Mouse (Mus musculus) v-Abl transformed pro-B cells (cell line): ENCODE data around the gene Plin5.

Experiments used
- in situ Hi-C, 2 experiments: fragments of 400-800 bp; cut with MboI; formaldehyde crosslinking; loops; one replicate each; pipeline ENCODE4 v1.15.1; 2025; ENCODE audit not compliant: unreplicated experiment in 2 of 2

The Plin5 gene

DNA sequence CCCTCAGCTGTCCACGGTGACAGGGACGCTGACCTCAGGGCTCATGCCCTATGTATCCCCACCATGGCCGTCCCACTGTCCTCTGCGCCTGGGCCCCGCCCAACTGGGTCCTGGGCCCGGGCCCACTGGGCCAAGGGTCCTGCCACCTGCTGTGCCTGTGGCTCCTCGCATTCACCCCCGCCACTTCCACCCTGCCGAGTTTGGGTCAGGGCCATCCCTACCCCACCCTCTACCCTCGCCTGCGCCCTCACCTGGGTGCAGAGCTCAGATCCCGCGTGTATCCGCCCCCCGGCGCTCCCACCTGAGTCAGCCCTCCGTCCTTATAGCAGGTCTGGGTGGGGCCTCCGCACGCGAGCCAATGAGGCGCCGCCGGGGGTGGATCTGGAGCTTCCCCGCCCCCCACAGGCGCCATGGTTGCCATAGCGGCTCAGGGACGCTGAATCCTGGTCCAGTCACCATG, at the start of gene Plin5:
TSS of gene Plin5 (minus strand) at position 346 of the 460 bp plus-strand sequence.
- in situ Hi-C loops: loop anchor here in 1 of 2 experiments (10.0 kb wide), 1 partner anchor 548 kb away; no protein-coding TSS in a partner anchor

DNA sequence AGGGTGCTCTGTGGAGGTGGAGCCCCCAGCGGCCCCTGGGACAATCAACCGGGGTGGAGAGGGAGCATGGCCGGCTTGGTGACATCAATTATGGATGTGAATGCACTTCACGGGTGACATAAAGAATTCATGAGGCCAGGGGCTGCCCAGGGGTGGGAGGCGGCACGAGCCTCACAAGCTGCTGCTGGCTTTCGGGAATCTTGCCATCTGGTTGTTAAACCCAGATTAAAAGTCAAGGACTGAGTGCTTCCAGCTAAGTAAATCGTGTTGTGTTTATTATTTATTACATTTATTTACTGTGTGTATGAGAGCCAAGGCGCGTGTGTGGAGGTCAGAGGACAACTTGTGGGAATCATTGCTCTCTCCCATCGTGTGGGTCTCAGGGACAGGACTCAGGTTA, 48.3 kb upstream of the Plin5 start:
- in situ Hi-C loops: no loop called here

DNA sequence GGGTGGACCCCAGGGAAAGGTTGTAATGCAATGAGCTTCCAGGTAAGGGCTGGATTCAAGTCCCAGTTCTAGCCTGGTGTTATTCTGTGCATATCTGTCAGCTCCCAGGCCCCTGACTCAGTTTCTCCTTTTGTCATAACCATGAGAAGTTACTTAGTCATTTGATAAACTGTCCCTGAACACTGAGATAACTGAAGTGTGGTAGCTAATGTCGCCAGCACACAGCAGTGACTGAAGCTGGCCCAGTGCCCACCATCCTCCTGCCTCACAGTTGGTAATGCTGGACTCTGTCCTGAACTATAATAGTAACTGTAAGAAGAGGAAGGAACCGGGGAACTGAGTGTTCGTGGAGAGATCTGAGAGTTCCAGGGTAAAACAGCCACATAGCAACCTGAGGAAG, 47.1 kb upstream of the Plin5 start:
- in situ Hi-C loops: loop anchor here (5.0 kb wide), 1 partner anchor 37 kb away; no protein-coding TSS in a partner anchor

DNA sequence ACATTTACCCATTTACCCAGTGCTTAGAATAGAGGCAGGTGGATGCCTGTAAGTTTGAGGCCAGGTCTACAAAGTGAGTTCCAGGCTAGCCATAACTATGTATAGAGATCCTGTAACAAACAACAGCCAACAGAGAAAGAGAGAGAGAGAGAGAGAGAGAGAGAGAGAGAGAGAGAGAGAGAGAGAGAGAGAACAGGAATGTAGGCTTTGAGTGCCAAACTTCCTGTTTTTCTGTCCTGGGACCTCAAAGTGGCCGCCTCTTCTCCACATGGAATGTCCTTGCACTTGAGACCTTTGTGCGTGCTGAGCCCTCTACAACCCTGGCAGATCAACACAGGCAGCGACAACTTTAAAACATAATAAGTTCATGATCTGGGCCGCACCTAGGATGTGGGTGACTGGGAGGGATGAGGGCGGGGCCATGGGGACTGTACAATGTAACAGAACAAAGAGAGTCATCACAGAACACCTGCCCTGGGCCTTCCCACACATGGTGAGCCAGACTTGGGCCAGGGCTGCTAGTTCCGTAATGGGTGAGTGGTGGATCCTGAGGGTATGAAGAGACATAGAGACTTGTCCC, 46.2 kb upstream of the Plin5 start:
- in situ Hi-C loops: loop anchor here (5.0 kb wide), 1 partner anchor 36 kb away; no protein-coding TSS in a partner anchor

DNA sequence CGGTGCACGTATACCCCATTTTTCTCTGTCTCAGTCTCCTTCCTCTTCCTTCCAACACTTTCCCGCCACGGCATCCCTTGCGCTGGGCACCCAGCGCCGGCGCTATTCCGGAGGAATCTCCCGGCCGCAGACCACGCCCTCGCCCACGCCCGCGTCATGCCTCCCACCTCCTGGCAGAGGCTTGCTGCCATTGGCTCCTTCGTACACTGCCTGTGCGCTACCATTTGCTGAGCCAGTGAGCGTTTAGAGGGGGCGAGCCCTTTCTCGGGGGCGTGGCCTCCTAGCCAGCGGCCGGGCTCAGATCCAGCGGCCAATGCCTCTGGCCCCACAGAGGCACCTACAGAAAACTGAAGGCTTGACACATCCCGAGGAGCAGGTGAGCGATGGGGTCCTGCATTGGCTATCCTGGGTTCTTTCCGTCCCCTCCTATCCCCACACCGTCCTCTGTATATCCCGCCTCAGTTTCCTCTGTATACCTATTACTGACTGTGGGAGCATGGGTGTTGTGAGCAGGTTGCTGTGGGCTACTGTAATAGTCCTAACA, 44.9 kb upstream of the Plin5 start, which contains the start of gene Tnfaip8l1:
TSS of gene Tnfaip8l1 (plus strand) at position 247 of the 544 bp plus-strand sequence.
- in situ Hi-C loops: loop anchor here (5.0 kb wide), 1 partner anchor 35 kb away; no protein-coding TSS in a partner anchor

DNA sequence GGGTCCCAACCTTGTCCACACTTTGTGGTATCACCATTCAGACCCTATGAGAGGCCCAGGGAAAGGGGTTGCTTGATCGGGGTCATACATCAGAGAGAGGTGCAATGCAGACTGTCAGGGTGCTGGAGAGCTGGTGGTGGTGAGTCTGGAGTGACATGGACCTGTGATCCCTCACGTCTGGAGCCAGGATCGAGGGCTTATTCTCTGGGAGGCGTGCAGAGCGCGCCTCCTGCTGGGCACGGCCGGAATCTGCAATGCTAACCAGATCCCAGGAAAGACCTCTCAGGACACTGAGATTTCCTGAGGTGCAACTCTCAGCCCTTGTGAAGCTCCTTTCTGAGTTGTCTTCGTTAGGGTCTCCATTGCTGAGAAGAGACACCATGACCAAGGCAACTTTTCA, 42.3 kb upstream of the Plin5 start:
- in situ Hi-C loops: loop anchor here (5.0 kb wide), 1 partner anchor 32 kb away; no protein-coding TSS in a partner anchor

DNA sequence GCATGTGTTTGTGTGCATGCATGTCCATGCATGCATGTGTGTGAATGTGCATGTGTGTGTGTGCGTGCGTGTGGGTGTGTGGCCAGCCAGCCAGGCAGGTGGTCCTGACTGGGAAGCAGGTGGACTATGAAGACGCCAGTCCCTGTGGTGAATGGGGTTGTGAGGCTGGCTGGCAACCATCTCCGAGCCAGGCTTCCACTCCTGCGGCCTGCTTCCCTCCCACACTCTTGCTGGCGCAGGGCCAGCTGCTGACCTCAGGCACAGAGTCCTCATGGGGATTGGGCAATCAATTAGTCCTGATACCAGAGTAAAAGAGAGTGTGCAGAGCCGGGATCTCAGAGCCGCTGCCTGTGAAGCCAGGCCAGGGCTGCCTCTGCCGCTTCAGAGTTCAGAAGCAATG, 36.2 kb upstream of the Plin5 start:
- in situ Hi-C loops: no loop called here

DNA sequence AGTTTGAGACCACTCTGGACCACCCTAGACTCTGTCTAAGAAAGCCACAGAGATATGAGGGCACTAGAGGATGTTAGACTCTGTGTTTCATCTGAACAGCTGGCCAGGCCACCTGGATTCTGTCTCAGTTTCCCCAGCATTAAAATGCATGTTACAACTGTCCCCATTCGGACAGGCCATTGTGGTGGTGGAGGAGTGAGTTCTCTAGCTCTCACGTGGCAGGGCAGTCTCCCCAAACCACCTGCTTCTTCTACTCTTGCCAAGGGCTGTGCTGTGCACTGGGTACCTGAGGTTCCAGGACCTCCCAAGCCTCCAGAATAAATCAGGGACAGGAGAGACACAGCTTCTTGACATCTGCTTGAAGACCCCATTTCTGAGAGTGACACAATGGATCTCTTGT, 32.5 kb upstream of the Plin5 start:
- in situ Hi-C loops: no loop called here

DNA sequence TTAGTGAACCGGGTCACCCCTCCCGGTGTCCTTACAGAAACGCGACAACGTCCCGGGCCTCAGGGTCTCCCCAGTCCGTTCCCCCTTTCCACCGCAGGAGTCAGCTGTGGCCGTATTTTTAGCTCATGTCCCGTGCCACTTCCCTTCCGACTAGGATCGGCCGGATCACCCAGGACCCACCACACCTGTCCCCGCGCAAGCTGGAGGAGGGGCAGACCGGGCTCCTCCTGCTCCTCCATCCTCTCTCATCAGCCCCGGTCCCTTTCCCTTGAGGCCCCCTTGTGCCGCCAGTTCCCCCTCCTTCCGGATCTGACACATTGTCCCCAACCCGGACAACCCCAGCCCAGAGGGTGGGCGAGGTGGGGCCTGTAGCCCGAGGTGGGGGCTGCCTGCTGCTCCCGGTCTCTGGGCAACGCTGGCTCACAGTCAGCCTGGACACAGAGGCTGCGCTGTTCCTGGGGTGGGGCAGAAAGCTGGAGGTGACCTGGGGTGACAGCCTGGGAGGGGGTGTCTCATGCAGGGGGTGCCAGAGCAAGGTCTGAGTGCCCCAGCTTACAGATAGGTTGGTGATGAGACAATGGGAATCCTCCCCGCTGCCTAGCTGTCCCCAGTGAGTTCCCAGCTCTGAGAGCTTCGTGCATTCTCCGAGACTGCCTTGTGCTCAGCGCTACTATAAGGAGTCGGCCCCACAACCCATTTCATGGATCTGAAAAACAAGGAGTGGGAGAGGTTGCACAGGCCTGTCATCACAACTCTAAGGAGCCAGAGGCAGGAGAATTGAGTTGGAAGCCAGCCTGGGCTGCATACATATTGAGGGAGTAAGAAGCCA, 31.6 kb upstream of the Plin5 start:
- in situ Hi-C loops: no loop called here

DNA sequence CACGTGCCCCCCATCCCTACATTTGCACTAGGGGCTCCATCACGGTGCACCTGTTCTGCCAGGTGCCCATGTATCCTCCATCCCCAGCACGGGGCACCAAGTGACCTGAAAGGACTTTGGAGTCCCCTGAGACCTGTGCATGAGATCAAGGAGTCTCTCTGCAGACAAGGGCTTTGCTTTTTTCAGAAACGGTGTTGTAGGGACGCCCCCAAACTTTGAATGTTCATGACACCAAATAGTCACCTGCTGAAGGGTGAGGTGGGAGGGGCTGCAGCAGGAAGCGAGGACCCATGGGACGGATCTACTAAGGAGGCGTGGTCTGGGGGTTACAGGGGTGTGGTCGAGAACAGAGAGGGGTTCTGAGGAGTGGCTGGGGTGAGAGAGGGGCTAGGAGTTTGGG, 30.9 kb upstream of the Plin5 start:
- in situ Hi-C loops: no loop called here

DNA sequence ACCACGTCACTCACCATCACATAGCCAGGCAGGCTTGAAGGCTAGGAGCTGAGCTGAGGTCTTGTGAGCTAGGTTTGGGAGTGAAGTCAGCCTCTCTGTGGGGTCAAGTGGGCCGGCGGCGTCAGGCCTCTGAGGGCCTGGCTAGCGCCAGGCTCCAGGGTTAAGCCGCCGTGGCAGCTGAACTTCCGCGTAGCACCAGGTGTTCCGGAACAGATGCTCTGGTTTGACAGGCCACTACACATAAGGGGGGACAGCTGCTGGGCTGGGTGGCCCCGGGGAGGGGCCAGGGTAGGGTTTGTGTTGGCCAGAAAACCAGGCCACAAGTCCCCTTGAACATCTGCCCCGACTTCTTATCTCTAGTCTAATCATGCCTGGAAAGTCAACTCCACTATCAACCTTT, 30.0 kb upstream of the Plin5 start:
- in situ Hi-C loops: no loop called here

DNA sequence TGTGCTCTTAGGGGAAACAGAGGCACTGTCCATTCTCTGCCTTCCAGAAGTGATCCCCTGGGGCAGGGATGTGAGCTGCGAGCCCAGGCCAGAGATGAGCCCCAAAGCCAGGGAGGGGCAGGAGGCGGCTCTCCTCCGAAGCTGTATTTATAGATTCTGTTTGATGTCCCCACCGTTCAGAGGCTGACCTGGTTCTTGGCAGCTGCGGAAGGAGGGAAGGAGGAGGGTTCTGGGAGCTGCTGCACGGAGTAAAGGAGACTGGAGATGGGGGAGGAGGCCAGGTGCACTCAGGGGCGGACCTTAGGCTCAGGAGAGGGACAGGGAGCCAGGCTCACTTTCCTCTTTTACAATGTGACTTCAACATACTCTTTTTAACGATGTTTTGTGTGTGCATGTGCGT, 28.7 kb upstream of the Plin5 start:
- in situ Hi-C loops: no loop called here

DNA sequence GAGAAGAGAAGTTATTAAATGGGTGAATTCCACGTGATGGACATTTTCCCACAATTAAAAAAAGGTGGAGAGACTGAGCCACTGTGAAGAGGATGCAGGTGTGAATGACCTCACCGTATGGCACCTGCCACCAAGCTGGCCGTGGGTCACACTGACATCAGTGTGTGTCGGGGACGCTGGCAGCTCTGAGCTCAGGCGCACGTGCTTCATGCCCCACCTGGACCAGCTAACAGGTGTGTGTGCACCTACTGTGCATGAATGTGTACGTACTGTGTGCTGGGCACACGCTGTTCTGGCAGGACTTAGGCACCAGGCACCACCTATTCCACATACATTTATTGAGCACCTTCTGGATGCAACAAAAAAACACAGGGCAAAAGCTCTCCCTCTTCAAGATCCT, 27.1 kb upstream of the Plin5 start:
- in situ Hi-C loops: no loop called here

DNA sequence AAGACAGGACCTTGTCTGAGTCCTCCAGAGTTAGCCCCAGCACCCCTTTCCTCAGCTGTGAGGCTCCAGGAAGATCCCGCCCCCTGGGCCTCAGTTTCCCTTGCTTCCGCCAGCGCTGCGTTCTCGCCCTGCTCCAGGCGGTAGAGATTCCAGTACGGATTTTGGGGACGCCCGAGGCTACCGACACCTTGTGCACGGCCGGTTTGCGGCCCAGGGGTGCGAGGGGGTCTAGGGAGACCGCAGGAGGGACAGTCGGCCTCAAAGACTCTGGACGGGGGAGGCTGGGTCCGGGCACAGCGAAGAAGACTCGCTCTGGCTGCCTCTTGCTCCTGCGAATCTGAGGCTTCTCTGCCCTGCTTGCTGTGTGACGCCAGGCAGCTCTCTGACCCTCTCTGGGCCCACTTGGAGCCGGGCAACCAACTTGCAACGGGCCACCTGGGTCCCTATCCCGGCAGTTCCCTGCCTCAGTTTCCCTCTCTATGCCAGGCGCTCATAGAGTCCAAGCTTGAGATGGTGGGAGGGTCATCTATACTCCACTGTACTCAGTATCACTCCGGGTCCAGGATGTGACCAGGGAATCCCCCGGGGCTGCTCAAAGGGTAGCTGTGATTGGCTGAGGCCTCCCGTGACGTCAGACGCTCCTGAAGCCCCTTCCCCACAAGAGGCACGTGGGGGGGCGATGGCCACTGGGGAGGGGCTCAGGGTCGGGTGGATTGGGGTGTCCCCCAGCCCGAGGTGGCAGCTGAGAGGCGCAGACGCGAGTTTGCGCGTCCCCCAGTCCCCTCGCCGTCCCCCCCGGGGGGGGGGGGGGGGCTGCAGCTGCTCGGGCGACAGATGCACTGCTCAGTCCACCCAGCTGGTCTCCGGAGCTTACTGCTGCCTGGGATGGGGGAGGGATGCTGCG, 24.6 kb upstream of the Plin5 start:
- in situ Hi-C loops: no loop called here

DNA sequence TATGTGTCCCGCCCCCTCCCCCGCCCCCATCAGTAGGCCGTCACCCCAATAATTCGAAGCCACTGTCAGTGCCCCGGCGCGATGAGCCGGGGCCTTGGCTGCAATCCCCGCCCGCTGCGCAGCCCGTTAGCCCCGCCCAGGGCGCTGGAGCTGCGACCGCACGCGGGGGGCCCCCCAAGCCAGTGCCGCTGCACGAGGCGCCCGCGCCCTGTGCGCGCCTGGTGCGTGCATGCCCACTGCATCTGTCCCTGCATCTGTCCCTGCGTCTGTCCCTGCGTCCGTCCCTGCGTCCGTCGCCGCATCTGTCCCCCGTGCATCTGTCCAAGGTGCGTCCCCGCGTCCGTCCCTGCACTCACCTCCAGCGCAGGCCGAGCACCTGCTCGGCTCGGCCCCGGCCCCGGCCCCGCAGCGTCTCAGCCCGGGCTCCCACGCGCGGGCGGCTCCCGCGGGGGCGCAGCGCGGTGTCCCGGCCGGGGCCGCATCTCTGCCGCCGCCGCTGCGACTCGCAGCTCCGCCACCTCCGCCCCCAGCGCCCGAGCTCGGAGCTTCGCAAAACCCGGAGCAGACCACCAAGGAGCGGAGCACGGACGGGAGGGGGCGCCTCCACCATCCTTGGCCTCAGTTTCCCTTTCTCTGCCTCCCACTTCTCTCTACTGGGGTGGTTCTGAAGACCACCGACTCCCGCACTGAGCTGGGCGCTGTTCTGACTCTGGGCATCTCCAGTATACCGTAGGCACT, 22.6 kb upstream of the Plin5 start, which contains the start of gene Sema6b:
TSS of gene Sema6b (minus strand) at position 486 of the 738 bp plus-strand sequence.
- in situ Hi-C loops: no loop called here

DNA sequence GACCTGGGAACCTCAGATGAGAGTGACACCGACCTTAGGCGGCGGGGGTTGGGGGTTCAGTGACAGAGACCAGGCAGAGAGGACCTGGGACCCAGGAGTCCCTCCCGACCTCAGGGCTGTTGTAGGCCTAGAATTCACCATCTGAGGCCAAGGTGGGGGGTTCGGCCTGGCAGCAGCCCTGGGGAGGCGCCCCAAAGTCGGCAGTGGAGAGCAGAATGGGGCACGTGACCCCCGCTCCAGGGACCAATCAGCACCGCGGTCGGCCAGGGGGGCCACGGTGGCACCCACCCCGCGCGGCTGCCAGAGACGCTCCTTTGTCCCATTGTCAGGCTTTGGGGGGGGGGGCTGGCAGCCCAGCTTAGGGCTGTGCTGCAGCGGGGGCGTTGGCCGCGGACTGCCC, 22.0 kb upstream of the Plin5 start:
- in situ Hi-C loops: no loop called here

DNA sequence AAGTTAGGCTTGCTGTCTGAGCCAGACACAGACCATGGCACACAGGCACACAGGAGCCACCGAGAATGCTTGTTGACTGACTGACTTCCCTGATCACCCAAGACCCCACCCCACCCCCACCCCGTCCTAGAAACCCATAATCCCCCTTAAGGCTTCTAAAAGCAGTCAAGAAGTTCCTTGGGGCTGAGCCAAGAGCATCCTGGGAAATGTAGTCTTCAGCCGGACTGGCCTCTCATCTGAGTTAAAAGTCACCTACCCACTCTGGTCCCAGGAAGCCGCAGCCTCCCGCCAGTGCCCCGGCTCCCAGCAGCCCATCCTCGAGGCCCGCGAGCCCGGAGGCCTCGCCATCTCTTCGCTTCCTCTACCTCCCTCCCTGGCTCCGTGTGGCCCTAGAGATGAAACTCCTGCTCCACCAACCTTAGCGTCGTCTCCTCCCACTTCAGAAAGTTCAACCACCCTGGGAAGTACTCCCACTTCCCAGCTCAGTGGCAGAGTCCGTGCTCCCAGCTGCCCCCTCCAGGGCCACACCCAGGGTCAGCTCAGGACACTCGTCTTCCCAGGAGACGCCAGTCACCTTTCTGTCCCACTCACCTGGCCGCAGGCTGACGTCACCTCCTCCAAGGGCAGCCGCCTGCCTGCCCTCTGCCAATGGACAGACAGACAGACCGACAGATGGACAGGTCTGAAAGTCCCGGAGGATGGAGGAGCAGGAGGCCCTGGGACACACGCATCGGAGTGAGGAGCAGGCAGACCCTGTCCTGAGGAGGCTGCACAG, 20.6 kb upstream of the Plin5 start:
- in situ Hi-C loops: no loop called here

DNA sequence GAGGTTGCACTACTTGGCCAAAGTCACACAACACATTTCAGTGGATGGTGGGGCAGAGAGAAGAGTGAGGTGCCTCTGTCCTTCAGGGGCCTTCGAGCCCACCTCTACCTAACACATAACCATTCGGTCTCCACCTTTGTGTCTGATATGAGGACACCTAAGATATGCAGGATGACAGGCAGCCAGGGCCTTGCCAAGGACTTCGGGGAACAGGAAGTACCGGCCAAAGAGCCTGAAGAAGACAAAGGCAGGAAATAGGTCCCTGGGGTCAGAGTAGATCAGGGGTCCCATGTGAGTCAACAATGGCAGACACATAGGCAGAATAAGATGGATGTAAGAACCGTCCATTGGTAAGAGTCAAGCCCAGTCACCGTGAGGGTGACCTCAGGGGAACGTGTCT, 19.2 kb upstream of the Plin5 start:
- in situ Hi-C loops: no loop called here

DNA sequence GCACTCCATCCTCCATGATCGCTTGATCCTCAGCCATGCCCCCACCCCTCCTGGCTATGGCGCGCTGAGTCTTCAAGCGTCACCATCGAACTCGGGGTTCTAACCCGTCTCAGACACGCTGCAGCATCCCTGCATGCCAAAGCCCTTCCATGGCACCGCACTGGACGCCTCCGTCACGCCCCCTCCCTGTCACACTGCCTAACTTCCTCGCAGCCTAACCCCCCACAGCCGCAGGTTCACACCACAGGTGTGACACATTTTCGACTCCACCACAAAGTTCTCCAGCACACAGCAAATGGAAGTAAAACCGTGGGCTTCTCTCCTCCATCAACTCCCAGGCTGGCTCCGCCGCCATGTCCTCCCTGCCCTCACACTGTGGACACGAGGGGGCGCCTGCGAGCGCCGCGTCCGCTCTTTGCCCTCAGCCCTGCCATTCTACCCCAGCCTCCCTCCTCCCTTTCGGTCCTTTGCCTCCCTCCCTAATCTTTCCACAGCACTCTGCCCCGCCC, 17.1 kb upstream of the Plin5 start:
- in situ Hi-C loops: loop anchor here (5.0 kb wide), 5 partner anchors 118 to 218 kb away; partner anchors contain the start of gene Fem1a (in 1 of the 2)
